ENCODE assay signal across 19 mouse cellular contexts in the genomic region with DNA sequence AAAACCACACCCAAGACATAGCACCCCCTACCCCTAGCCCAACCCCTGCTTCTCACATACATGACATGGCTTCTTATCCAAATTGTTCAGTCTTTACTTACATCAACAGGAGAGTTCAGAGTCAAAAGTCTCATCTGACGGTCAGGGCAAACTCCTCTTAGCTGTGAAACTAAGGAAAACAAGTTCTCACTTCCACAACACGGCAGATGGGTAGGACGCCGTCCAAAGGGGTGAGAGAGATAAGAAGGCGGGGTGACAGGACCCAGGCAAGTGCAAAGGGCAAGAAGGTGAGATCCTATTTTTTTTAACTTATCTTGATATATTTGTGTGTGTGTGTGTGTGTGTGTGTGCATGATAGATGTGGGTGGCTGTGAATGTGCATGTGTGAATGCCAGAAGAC. TPM values are rescaled to one million over a fixed set of nuclear protein-coding genes. Genes with fewer than 3 reads are reported as not detected.
DNase-seq lines count a peak whose midpoint lies in the region; ATAC-seq and TF ChIP-seq lines count a peak whose summit lies in the region.
"Had no signal": no experiment of that assay in that cellular context is flagged by ENCODE, and none has a peak within 500 bp of the region (broad histone marks: within the 10 kb centered on the region; RNA-seq: fewer than 3 reads in every experiment).

No protein-coding gene starts in this region.

- no peak for TF ChIP-seq POLR2A in small intestine, adult 2 months (IDR thresholded peaks at IDR 0.05; ENCODE audit: low read depth, low read length)

- ATAC-seq in liver, embryonic 11.5 days (replicated peaks; ENCODE audit: low FRiP score): peak; percentile 36; the same call in 1 of the 2 replicates
- ATAC-seq: forebrain, embryonic 16.5 days; hindbrain, postnatal 0 days; midbrain, embryonic 15.5 days had no signal

- peaks cover 46% of the 10 kb centered on the region for H3K4me1 ChIP-seq in erythroblast, embryonic 14.5 days (ENCODE audit: control insufficient read depth)
- H3K4me1 ChIP-seq in liver, embryonic 11.5 days (replicated peaks; ENCODE audit: control insufficient read depth, insufficient read depth, low read length): peaks cover 21% of the 10 kb centered on the region
- peaks cover 18% of the 10 kb centered on the region; the same call in 1 of the 2 replicates for H3K4me1 ChIP-seq in small intestine, adult 2 months (ENCODE audit: control insufficient read depth, insufficient read depth, insufficient read length, low read length)
- H3K4me1 ChIP-seq: midbrain, embryonic 15.5 days had no signal

- peak; percentile 34 for DNase-seq in kidney, adult 18-20 months
- no peak for DNase-seq in kidney, postnatal 10 days
- DNase-seq in liver, embryonic 11.5 days (ENCODE audit: low spot score): no peak
- no peak for DNase-seq in spleen, postnatal 36 days (ENCODE audit: low spot score in 2 of 2)
- no peak for DNase-seq in ovary, postnatal 36 days (ENCODE audit: low spot score)
- DNase-seq: cerebellum, adult 9-10 months; heart, postnatal 4 days; lung, adult 2 months; lung, postnatal 36 days; right cerebral cortex, postnatal 14 days; thymus, adult 2 months had no signal

- no peak overlapping the region for H3K9ac ChIP-seq in liver, embryonic 11.5 days (ENCODE audit: low read depth, low read length)
- H3K9ac ChIP-seq: midbrain, embryonic 15.5 days; neural tube, embryonic 15.5 days had no signal

- TF ChIP-seq CTCF in small intestine, adult 2 months (IDR thresholded peaks at IDR 0.05; ENCODE audit: extremely low read depth, insufficient read length, insufficient replicate concordance, low read depth, low read length): no peak

- H3K27ac ChIP-seq in liver, embryonic 11.5 days (ENCODE audit: low read depth, low read length): 0 out of 2 replicates have a peak overlapping the region, but pooled peaks have one; percentile 38
- peak overlapping the region; percentile 78; the same call in 1 of the 2 replicates for H3K27ac ChIP-seq in small intestine, adult 2 months (ENCODE audit: insufficient read depth, low read depth, low read length)
- H3K27ac ChIP-seq: hindbrain, postnatal 0 days; limb, embryonic 10.5 days; midbrain, embryonic 15.5 days; neural tube, embryonic 15.5 days had no signal

- peak overlapping the region; percentile 16 for H3K4me2 ChIP-seq in liver, embryonic 11.5 days
- H3K4me2 ChIP-seq: midbrain, embryonic 15.5 days; neural tube, embryonic 15.5 days had no signal

- 48% methylated on average over 5 of the region's 5 CpGs for WGBS in liver, embryonic 11.5 days
- WGBS in small intestine, adult 2 months: 35% methylated on average over 5 of the region's 5 CpGs

- H3K36me3 ChIP-seq in erythroblast, embryonic 14.5 days (ENCODE audit: control insufficient read depth): no peaks in the 10 kb centered on the region
- H3K36me3 ChIP-seq in liver, embryonic 11.5 days (ENCODE audit: control insufficient read depth, insufficient read depth, low read length): no peaks in the 10 kb centered on the region
- H3K36me3 ChIP-seq in small intestine, adult 2 months (ENCODE audit: control insufficient read depth, insufficient read depth, low read length): no peaks in the 10 kb centered on the region
- H3K36me3 ChIP-seq: limb, embryonic 10.5 days; midbrain, embryonic 15.5 days; neural tube, embryonic 15.5 days had no signal

- peak overlapping the region; percentile 48 for H3K4me3 ChIP-seq in erythroblast, embryonic 14.5 days (replicated peaks)
- H3K4me3 ChIP-seq in liver, embryonic 11.5 days (ENCODE audit: low read depth, low read length): 0 out of 2 replicates have a peak overlapping the region, but pooled peaks have one; percentile 15
- H3K4me3 ChIP-seq in small intestine, adult 2 months (ENCODE audit: low read depth, low read length): no peak overlapping the region
- H3K4me3 ChIP-seq: limb, embryonic 10.5 days; midbrain, embryonic 15.5 days; neural tube, embryonic 15.5 days had no signal

- H3K27me3 ChIP-seq in erythroblast, embryonic 14.5 days (ENCODE audit: control insufficient read depth): peaks cover 2% of the 10 kb centered on the region; the same call in 1 of the 2 replicates
- H3K27me3 ChIP-seq in liver, embryonic 11.5 days (replicated peaks; ENCODE audit: control insufficient read depth, insufficient read depth, low read length): no peaks in the 10 kb centered on the region
- H3K27me3 ChIP-seq in small intestine, adult 2 months (ENCODE audit: control insufficient read depth, insufficient read depth, low read length): no peaks in the 10 kb centered on the region
- H3K27me3 ChIP-seq: midbrain, embryonic 15.5 days; neural tube, embryonic 15.5 days had no signal

- no peaks in the 10 kb centered on the region for H3K9me3 ChIP-seq in erythroblast, embryonic 14.5 days (ENCODE audit: control insufficient read depth, low read length)
- H3K9me3 ChIP-seq in liver, embryonic 11.5 days (ENCODE audit: control insufficient read depth, low read length): no peaks in the 10 kb centered on the region
- H3K9me3 ChIP-seq: limb, embryonic 10.5 days; midbrain, embryonic 15.5 days; neural tube, embryonic 15.5 days had no signal

RNA-seq across cellular contexts. Expression of a gene that starts 9.0 kb away (rescaled TPM):
- not detected in 2 replicates for polyA plus RNA-seq in erythroblast, embryonic 14.5 days (2012)
- polyA plus RNA-seq in liver, embryonic 11.5 days (2014; fragmentation: Nextera tagmentation; extraction: Ambion mirVana): 0.58 and 0.67 TPM in 2 replicates
- polyA plus RNA-seq in small intestine, adult 2 months (2012; rRNA removed): 40.5 and 94.4 TPM in 2 replicates
- polyA plus RNA-seq: embryonic facial prominence, embryonic 11.5 days; forebrain, embryonic 16.5 days; limb, embryonic 10.5 days; midbrain, embryonic 15.5 days had no signal

Comparison
In these comparisons a context has a peak if more than half of its experiments do, and no peak if none do; other contexts are left out.
1. RNA of a gene that starts 9.0 kb away (polyA plus RNA-seq): 40.5 to 94.4 TPM in small intestine, adult 2 months; 0.58 to 0.67 TPM in liver, embryonic 11.5 days and not detected in erythroblast, embryonic 14.5 days; every median in the first group is over 10 times any median in the second.